Comparison of ENCODE assay signal across 13 mouse cellular contexts in the genomic region with DNA sequence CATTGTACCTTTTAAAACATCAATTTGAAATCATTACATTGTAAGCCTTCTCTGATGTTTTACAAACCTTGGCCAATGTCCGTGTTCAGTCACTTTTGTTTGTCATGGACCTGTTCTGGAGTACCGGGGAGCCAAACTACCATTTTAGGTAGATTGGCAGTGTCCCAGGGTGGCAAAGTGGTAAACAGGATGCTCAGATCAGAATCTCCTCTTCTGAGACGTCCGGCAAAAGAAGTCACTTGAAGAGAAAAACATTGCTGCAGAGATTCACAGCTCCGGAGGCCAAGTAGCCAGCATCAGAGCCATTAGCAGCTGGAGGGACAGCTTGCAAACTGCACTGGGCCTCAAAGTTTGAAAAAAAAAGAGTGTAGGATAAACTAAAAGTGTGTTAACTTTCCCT. TPM values are rescaled to one million over a fixed set of nuclear protein-coding genes. Genes with fewer than 3 reads are reported as not detected.
"Had no signal": no experiment of that assay in that cellular context is flagged by ENCODE, and none has a peak within 500 bp of the region (broad histone marks: within the 10 kb centered on the region; RNA-seq: fewer than 3 reads in every experiment).

No protein-coding gene starts in this region.

- H3K4me3 ChIP-seq: intestine, embryonic 15.5 days; layer of hippocampus, adult 2 months; liver, embryonic 15.5 days; lung, embryonic 15.5 days; midbrain, embryonic 13.5 days had no signal

- DNase-seq: kidney, postnatal 4 days; left cerebral cortex, postnatal 4 days; lung, postnatal 14 days; right cerebral cortex, adult 18-20 months; right cerebral cortex, postnatal 25 days; thymus, adult 18-20 months; thymus, postnatal 14 days had no signal

- H3K9ac ChIP-seq: intestine, embryonic 15.5 days; liver, embryonic 15.5 days; lung, embryonic 15.5 days; midbrain, embryonic 13.5 days had no signal

- H3K4me1 ChIP-seq: intestine, embryonic 15.5 days; liver, embryonic 15.5 days; lung, embryonic 15.5 days; midbrain, embryonic 13.5 days had no signal

- ATAC-seq: intestine, embryonic 15.5 days; midbrain, embryonic 13.5 days had no signal

- H3K36me3 ChIP-seq: intestine, embryonic 15.5 days; liver, embryonic 15.5 days; lung, embryonic 15.5 days; midbrain, embryonic 13.5 days had no signal

- H3K9me3 ChIP-seq: intestine, embryonic 15.5 days; liver, embryonic 15.5 days; lung, embryonic 15.5 days; midbrain, embryonic 13.5 days had no signal

- H3K4me2 ChIP-seq: intestine, embryonic 15.5 days; liver, embryonic 15.5 days; lung, embryonic 15.5 days; midbrain, embryonic 13.5 days had no signal

- H3K27me3 ChIP-seq: intestine, embryonic 15.5 days; liver, embryonic 15.5 days; lung, embryonic 15.5 days; midbrain, embryonic 13.5 days had no signal

- H3K27ac ChIP-seq: intestine, embryonic 15.5 days; layer of hippocampus, adult 2 months; liver, embryonic 15.5 days; lung, embryonic 15.5 days; midbrain, embryonic 13.5 days had no signal

RNA-seq across cellular contexts. Expression of a gene that starts 9.2 kb away (rescaled TPM):
- total RNA-seq: megakaryocyte progenitor cell, adult 5-6 weeks had no signal
